Mouse (Mus musculus): ENCODE measurements around the gene Rora. TPM values are rescaled to one million over a fixed set of nuclear protein-coding genes. Genes with fewer than 3 reads are reported as not detected.

Gene Rora
- total RNA-seq, 2 experiments from 2014 or later = 0.38 to 2.1 TPM

- ATAC-seq (replicated peaks; ENCODE audit: low FRiP score, poor library complexity, severe bottlenecking) = no peak
Measured at GRCm38 (mm10) chr9:68737197-68737736, 83.7 kb downstream of the Rora start.

- ATAC-seq (replicated peaks; ENCODE audit: low FRiP score, poor library complexity, severe bottlenecking) = no peak
Measured at GRCm38 (mm10) chr9:68745931-68746646, 92.5 kb downstream of the Rora start.

- no peak for ATAC-seq (replicated peaks; ENCODE audit: low FRiP score, poor library complexity, severe bottlenecking)
Measured at GRCm38 (mm10) chr9:68756976-68757375, 103.4 kb downstream of the Rora start.

GRCm38 (mm10) chr9:68759324-68759723 is 105.7 kb downstream of the Rora start:
- ATAC-seq (replicated peaks; ENCODE audit: low FRiP score, poor library complexity, severe bottlenecking) = no peak

- no peak for ATAC-seq (replicated peaks; ENCODE audit: low FRiP score, poor library complexity, severe bottlenecking)
Measured at GRCm38 (mm10) chr9:68760329-68760728, 106.7 kb downstream of the Rora start.

DNA sequence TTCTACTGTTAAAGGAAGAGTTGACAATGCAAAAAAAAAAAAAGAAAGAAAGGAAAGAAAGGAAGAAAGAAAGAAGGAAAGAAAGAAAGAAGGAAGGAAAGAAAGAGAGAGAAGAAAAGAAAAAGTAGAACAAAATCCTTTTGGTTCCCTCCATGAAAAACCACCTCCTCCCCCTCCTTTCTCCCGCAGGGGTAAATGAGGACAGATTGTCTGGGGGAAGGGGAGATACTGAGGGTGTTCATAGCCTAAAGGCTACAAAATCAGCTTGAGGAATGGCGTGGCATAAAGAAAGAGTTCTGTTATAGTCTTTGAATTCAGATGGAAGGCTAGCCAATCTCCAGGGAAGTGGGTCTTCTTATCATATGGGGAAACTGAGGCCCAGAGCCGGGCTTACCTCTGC is 107.3 kb downstream of the Rora start:
- ATAC-seq (replicated peaks; ENCODE audit: low FRiP score, poor library complexity, severe bottlenecking) = no peak

- ATAC-seq (replicated peaks; ENCODE audit: low FRiP score, poor library complexity, severe bottlenecking) = no peak
Measured at GRCm38 (mm10) chr9:68761672-68762071, 108.1 kb downstream of the Rora start.

DNA sequence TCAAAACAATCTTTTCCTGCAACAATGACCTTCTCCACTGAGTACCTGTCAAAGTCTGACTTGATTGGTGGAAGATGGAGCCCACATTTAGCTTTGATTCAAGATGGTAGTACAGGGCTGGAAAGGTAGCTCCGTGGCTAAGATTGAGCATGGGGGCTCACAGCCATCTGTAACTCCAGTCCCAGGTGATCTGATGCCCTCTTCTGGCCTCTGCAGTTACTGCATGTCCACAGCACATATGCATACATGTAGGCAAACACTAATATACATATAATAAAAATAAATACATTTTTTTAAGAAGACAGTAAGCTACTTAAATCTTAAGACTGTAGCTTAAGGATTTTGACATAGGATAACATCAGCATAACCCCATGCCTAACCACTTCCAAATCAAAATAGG is 112.0 kb downstream of the Rora start:
- ATAC-seq (replicated peaks; ENCODE audit: low FRiP score, poor library complexity, severe bottlenecking) = no peak

DNA sequence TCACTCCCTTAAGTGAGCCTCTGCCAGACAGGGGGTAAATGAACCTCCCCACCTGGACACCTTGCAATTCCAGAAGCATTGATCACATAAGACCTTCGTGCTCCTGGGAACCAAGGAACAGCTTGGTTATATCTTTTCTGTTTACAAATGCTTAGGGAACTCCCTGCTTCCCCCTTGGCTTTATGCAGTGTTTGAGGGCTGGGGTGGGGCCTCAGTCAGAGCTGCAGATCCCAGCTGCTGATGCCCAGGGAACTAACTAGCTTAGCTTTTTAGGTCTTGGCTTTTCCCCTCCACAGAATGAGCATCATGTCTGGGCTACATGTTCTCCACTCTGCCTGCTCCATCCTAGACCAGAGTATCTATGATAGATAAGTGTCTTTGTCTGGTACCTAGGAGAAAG is 116.1 kb downstream of the Rora start:
- ATAC-seq (replicated peaks; ENCODE audit: low FRiP score, poor library complexity, severe bottlenecking) = no peak

GRCm38 (mm10) chr9:68771383-68771782 is 117.8 kb downstream of the Rora start:
- no peak for ATAC-seq (replicated peaks; ENCODE audit: low FRiP score, poor library complexity, severe bottlenecking)

- no peak for ATAC-seq (replicated peaks; ENCODE audit: low FRiP score, poor library complexity, severe bottlenecking)
Measured at GRCm38 (mm10) chr9:68773770-68774169, 120.2 kb downstream of the Rora start.

- ATAC-seq (replicated peaks; ENCODE audit: low FRiP score, poor library complexity, severe bottlenecking) = no peak
Measured at GRCm38 (mm10) chr9:68782011-68782410, 128.4 kb downstream of the Rora start.

- ATAC-seq (replicated peaks; ENCODE audit: low FRiP score, poor library complexity, severe bottlenecking) = no peak
Measured at GRCm38 (mm10) chr9:68782604-68783003, 129.0 kb downstream of the Rora start.

GRCm38 (mm10) chr9:68783246-68783645 is 129.7 kb downstream of the Rora start:
- ATAC-seq (replicated peaks; ENCODE audit: low FRiP score, poor library complexity, severe bottlenecking) = no peak

DNA sequence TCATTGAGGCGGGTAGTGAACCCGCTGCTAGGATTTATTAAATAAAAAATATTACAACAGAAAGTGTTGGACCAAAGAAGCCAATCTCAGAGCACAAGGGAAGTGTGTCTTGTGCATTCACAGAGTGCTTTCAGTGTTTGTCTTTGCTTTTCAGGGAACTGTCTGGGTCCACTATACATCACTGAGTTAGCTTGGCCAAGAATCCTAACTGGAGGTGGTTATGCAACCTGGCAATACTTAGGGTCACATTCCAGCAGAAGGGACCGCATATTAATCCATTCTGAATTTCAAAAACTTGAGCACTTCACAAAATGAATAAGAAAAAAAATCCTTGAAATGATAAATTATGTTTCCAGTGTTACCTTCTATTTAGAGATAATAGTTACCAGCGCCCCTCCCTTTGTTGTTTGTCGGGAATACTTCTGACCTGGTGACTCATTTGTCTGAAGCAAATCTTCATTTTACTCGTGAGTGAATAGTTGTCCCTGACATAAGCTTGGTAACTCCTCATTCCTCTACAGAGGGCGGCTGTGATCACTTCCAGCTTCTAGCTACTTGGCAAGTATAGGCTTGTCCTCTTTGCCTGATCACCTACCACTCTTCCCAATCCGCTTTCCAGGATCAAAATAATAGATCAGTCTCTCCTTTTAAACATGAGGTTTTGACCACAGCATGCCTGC is 133.2 kb downstream of the Rora start:
- no peak for ATAC-seq (replicated peaks; ENCODE audit: low FRiP score, poor library complexity, severe bottlenecking)

GRCm38 (mm10) chr9:68787665-68788064 is 134.1 kb downstream of the Rora start:
- no peak for ATAC-seq (replicated peaks; ENCODE audit: low FRiP score, poor library complexity, severe bottlenecking)

DNA sequence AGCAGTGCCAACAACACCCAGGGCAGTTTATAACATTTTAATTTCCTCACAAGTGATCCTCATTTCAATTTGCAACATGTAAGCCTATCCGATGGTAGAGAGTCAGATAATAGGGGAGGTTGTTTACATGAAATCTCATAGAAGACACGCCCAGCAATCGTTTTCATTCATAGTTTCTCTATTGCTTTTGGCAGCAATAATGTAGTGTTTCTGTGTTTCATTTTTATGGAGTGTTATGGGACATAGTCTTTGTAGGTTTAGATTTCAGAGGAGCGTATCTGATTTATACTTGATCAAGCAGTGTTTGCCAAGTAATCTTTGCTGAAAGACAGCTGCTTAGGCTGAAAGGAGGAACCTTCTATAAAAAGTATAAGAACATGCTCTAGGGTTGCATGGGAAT is 137.3 kb downstream of the Rora start:
- ATAC-seq (replicated peaks; ENCODE audit: low FRiP score, poor library complexity, severe bottlenecking) = no peak

GRCm38 (mm10) chr9:68791982-68792540 is 138.5 kb downstream of the Rora start:
- ATAC-seq (replicated peaks; ENCODE audit: low FRiP score, poor library complexity, severe bottlenecking) = no peak

DNA sequence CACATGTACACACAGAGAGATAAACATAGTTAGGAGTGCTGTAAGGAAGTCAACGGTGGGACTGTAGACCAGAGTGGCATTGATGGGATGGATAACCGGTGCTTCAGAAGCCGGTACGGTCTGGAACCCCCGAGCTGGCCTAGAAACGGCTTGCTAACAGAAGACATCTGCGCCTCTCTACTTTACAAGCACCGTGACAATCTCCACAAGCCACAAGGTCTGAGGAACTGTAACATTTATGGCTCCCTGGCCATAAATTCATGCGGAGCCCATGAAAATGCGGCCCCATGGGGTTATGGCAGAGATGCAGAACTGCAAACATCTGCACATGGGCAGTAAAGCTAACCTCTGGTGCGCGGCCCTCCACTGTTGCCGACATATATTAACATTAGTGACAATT is 141.7 kb downstream of the Rora start:
- no peak for ATAC-seq (replicated peaks; ENCODE audit: low FRiP score, poor library complexity, severe bottlenecking)

DNA sequence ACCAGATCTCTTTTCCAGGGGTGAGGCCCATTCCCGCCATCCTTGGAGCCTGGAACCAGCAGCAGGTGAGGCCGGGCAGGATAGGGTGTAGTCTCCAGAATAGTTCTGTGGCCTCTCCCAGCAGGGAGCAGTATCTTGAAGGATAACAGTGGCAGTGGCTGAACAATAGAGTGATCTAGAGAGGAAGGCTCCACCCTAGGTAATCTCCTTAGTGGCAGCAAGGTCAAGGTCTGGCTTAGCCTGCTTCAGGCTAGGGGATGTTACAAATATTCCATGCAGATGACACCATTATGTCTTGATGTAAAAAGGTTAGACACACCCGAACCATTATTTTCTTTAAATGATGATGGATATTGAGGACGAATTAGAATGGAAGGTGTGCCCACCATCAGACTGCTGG is 144.6 kb downstream of the Rora start:
- ATAC-seq (replicated peaks; ENCODE audit: low FRiP score, poor library complexity, severe bottlenecking) = no peak

- no peak for ATAC-seq (replicated peaks; ENCODE audit: low FRiP score, poor library complexity, severe bottlenecking)
Measured at GRCm38 (mm10) chr9:68799065-68799464, 145.5 kb downstream of the Rora start.
